Mouse (Mus musculus) 3134 (cell line): ENCODE data around the gene Lipa.
A peak's percentile ranks its signal among the peaks of the same experiment; 100 is the strongest.

Experiments
- DNase-seq: peaks from one replicate; pipeline ENCODE4 v3.0.0-alpha.2; 2011; ENCODE audit warnings: low spot score; ENCODE audit not compliant: insufficient read length; ENCODE audit errors: extremely low read depth

Gene Lipa

DNA sequence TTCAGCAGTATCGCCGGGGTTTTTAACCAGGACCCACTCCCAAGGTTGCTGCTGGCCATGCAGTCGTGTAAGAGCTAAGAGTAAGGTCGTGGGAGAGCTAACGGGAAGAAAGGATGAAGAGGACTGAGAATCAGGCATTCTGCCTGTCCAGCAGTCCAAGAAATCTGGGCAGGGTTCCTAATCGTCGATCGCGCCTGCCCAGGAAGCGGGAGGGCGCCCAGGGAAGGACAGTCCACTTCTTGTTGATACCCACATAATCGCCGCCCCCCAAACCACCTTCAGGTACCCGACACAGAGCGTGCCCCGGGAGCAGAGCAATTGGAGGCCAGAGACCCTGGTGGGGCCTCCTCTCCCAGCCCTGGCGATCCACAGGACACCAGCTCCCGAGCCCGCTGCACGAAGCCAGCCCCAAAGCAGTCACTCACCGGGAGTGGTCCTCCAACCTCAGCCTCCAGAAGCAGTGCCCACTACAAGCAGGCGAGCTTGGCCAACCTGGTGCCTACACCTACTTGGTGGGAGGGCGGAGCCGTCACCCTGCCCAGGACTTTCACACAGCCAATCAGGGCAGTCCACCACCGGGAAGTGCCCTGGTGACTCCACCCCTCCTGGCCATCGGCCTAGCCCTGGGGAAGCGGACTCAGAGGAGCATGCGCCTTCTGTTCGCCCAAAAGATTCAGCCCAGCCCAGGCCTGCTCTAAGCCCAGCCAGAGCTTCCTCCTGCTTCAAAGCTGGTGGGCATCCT lies at the start of gene Lipa:
TSS of gene Lipa (minus strand) at position 534 of the 742 bp plus-strand sequence.
- DNase-seq: peak; percentile 90

DNA sequence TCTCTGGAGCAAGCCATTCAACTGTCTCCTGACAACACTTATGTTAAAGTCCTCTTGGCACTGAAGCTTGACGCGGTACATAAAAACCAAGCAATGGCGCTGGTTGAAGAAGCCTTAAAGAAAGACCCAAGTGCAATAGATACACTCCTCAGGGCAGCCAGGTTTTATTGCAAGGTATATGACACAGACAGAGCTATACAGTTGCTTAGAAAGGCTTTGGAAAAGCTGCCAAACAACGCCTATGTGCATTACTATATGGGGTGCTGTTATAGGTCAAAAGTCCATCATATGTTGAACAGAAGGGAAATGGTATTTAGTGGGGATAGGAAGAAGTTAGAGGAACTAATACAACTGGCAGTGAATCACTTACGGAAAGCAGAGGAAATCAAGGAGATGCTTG lies 46.4 kb upstream of the Lipa start:
- DNase-seq: no peak

DNA sequence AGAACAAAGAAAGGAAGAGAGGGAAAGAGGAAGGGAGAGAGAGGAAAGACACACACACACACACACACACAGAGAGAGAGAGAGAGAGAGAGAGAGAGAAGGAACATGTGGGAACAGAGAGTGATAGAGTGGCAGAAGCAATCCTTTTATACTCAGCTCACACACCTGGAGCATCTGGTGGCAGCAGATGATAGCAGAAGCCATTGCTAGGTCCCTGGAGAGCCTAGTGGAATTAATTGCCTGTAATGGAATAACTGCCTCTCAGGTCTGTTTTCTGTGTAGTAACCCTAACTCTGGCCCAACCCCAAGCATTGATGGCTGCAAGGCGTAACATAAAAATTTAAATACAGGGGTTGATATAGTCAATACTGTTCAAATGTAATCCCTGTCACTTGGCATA lies 43.8 kb upstream of the Lipa start:
- DNase-seq: no peak

DNA sequence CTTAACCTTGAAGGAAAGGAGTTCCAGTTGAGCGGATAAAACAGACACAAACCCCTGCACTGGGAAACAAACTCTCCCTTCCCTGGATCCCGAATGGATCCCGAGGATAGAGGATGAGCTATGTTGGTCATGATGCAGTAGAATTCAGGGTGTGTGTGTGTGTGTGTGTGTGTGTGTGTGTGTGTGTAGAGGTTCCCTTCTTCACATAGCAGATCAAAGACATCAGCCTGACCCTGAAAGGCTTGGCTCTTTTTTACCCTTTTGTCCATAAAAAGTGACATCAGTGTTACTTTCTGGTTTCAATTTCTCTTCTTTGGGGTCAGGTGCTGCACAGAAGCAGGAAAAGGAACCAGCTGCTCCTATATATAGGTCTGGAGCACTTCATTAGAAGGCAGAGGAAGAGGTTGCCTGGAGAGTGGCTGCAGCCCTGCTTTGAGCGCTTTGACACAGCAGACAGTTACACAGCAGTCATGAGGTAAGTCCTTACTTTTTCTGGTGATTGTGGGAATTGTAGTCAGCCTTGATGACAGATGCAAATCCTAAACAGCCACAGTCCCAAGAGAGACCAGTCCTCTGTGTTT lies 42.7 kb upstream of the Lipa start:
- no peak for DNase-seq

DNA sequence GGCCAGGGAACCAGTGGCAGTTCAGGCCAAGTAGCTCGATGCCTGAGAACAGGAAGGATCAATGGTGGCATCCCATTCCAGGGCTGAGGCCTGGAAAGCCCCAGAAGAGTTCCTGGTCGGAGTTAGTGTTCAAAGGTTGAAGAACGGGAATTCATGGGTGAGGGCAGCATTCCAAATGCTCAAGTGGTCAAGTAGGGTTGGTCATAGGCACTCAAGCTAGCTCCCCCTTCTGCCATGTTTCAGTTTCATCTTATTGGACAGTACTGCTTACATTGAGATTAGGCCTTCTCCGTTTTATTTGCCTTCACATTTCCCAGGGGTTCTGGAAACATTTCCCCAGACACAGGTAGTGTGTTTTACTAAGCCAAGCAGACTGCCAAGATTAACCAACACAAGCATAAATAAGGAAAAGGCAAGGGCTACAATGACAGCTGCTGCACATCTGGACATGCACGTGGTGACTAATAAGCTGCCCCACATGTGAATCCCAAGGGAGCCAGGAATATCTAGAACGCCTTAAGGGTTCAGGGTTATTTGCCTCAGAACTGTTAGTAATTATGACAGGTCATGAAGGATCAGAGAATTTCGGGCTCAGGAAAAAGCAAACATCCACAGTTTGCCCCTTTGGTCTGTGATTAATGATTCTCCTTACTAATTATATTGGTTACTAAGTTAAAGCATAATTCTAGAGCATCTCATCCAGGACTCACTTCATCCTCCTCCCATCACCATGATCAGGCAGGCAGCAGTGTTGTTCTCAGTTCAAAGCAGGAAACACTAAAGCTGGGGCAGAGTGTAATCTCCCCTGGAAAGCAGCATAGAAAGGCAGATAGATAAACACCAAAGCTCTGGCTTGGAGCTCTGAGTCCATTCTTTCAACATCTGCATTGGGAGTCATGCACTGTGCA lies 42.0 kb upstream of the Lipa start:
- DNase-seq: peak; percentile 14

DNA sequence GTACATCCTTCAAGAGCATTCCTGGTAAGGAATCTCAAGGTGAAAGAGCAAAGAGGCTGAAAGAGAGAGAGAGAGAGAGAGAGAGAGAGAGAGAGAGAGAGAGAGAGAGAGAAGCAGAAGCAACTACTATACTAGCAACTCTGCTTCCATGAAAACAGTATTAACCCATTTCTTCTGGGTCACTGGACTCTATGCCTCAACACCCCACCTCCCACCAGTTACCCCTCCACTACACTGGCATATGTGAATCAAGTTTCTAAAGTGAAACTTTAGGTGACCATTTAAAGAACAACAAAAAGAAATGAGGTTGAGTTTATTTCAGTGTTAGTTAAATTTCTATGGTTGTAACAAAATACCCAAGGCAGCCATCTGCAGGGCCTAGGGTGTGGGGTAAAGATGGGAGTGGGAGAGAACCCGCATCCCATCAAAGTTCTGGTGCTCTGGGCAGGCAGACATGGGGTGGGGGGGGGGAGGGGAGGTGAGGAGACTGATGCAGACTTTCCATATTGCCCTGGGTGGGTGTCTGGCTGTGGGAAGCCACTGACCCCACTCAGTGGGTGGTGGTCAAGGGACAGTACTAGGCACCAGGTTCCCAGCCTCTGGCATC lies 39.0 kb upstream of the Lipa start:
- no peak for DNase-seq

DNA sequence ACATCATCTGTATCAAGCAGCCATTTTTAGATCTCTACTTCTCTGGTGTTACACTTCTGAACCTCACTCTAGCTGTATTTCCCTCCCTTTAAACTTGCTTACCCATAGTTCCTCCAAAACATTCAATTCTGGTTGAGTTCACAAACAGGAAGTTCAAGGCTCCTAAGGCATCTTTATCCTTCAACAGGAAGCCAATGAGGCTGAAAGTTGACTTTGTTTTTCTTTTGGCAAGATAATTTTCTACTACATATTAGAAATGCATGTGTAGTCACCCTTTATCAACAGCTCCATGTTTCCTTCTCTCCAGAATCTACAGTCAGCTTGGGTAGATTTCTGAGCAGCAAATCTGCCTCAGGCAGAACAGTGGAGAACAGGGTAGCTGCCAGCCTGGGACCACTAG lies 35.3 kb upstream of the Lipa start:
- no peak for DNase-seq

DNA sequence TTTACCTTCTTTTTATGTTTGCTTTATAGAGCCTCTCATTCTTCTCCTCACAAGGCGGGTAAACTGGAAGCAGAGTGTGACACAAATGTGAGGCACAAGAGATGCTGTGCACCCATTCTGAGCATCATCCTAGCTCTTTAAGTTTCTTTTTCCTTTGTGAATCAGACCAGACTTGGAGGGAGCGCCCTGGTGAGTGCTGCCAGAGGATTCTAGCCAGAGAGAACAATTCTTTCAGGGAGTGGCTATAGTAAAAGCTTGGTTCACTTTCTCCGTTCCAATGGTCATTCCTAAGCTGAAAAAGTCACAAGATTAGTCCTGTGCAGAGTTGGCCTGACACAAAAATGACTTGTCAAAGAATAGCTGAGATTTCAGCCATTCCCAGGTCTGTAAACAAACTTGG lies 29.3 kb upstream of the Lipa start:
- no peak for DNase-seq

DNA sequence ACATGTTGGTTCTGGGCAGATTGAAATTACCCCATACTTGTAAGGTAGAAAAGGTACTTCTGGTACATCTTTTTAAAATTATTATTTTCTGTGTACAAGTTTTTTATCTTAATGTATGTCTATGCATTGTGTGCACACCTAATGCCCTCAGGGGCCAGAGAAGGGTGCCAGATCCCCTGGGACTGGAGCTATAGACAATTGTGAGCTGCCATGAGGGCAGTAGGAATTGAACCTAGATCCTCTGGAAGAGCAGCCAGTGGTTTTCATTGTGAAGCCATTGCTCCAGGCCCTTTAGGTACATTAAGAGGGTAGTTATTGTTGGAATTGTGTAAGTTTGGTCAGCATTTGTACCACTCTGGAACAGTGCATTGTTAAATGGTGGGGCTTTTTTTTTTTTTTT lies 26.8 kb upstream of the Lipa start:
- no peak for DNase-seq

DNA sequence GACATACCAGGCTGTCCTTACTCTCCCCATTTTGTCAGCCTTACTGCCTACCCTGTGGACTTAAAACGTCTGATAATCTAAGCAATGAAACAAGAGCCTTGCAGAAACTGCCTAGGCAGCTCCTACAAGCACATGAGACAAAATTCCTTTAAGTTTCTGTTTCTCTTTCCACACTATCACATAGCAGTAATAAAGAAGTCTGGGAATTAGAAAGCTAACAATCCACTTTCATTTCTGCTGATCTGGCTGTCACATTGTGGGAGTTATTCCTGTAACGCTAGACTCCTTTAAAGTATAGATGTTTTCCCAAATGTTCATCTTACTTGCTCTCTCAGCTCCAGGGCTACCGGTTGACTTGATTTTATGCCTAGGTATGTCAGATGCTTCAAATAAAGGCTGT lies 26.2 kb upstream of the Lipa start:
- no peak for DNase-seq

DNA sequence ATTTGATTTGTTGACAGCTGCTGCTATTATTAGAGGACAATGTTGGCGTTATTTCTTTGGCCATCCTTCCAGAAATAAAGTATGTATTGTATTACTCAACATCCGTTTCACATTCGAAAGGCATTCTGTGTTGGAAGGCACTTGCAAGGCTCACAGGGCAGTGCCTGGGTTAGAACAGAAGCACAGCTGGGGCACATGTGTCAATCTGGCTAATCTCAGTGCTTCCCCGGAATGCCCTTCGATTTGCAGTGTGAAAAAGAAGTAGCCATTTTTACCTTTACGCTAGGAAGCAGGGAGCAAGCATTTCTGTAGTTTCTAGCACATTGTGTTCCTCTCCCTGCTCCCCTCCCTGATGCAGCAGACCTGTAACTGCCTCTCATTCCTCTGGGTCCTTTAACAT lies 25.7 kb upstream of the Lipa start:
- DNase-seq: peak; percentile 52

DNA sequence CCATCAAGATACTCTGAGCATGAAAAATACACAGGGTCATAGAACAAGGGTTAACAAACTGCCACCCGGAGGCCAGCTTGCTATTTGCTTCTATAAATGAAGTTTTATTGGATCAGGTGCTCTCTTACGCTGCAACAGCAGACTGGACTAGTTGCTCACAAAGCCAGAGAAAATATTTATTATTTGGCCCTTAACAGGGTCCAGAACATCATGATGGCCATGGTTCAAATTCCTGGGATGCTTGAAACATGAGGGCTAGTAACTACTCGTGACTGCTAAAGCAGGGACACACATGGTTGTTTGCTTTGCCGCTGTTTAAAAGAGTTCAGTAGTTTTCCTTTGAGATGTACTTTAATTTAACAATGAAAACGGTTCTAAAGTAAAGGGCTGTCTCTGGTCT lies 24.7 kb upstream of the Lipa start:
- DNase-seq: peak; percentile 43

DNA sequence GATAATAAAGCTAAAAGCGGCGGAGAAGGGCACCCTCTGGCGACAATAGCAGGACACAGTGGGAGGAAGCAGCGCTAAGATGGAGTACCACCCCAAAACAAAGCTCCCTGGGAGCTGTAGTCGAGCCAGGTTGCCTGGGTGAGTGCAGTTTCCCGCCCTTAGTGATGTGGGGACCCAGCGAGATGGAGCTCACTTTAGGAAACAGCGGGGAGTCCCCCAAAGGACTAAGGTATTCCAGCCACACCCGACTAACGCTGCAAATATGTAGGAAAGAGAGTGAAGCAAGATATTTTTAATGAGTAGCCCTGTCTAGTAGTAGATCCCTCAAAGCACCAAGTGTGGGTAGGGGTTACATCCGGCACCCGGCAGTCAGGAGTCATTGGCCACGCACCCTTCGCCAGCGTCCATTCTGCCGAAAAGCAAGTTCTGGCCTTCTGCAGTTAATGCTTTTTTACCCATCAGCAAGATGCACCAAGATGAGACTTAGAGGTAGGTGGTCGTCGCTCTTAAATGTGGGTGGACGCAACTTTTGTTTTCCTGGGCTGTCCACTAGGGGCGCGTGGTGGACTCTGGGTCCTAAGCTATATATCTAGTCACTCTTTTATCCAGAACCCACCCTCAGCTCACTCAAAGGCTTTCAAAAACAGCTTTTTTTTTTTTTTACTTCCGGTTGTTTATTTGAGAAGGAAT lies 23.4 kb upstream of the Lipa start, which contains the start of gene Ifit2:
TSS of gene Ifit2 (plus strand) at position 161 of the 690 bp plus-strand sequence.
- DNase-seq: peak; percentile 62

DNA sequence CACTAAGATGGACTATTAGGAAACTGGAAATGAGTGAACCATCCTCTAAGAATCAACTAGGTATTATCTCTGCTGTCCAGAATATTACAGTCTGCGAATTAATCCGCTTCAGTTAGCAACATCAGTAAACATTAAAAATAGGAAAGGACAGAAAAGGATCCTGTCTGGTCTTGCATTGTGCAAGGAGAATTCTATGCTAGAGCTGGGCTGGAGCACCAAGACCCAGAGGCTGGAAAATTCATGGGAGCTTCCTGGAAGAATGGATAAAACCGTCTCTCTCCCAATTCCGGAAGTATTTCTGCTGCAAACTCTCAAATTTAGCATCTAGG lies 22.9 kb upstream of the Lipa start:
- DNase-seq: no peak

DNA sequence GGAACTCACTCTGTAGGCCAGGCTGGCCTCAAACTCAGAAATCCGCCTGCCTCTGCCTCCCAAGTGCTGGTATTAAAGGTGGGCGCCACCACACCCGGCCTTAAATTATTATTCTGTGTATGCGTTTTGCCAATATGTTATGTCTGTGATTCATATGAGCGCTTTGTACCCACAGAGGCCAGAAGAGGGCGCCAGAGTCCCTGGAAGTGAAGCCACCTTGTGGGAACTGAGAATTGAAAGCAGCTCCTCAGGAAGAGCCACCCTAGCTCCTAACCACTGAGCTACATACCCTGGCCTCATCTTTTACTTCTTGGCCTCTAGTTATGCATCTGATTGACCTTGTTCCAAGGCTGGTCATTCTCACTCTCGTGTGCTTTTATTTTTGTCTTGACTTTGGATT lies 20.7 kb upstream of the Lipa start:
- DNase-seq: peak; percentile 45

DNA sequence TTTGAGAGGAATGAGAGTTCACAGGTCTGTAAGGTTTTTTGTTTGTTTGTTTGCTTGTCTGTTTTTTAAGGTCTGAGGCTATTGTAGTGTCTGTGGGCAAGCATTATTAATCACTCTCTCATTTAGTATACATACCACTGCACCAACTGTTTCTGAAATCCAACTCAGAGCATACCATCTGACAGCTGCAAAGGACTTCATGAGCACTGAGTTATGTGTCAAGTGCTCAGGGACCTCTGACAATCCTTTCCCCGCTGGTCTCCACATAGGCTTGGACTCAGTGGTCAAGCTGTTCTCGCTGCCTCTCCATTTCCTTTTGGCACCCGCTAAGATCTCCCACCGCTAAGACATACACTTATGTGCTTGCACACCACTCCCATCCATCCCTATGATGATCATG lies 18.9 kb upstream of the Lipa start:
- DNase-seq: no peak

DNA sequence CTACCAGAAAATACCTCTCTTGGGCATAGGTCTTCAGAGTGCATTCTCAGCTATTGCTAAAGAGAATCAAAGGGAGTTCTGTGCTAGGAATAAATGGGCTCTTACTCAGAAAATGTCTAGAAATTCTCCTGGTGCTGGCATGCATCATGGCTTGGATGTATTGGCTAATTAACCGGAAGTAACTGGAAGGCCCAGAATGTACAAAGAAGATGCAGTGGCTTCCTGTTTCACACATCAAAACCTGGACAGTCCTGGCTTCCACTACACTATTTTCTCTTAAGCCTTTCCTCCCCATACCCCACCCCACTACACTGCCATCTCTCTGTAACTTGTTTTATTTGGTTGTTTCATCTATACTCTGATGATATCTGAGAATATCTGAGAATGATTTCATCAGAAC lies 12.1 kb upstream of the Lipa start:
- no peak for DNase-seq

DNA sequence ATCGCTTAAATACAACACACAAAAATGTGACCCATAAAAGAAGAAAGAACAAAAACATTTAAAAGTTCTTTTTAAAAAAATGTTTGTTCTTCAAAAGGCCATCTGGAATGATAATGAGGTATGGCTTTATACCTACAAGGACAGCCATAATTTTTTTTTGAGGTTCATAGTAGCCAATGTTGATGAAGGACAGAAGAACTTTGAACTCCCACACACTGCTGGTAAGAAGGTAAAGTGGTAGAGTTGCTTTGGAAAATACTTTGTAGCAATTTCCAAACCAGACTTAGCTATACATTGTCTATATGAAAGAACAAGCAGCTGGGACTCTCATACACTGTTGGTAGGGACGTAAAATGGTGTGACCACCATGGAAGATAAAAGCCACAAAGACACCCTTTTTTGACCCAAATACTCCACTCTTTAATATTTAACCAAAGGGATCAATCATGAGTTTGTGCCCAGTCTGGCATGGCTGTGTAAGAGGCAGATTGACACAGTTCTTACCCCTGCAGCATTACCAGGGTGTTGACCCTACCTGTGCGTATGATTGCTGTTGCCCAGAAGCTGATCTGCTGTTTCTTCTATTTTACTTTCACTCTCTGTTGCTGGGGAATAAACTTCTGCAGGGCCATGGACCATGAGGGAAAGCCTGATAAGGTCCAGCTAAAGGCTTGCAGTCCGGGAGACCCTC lies 4.9 kb upstream of the Lipa start:
- DNase-seq: no peak

DNA sequence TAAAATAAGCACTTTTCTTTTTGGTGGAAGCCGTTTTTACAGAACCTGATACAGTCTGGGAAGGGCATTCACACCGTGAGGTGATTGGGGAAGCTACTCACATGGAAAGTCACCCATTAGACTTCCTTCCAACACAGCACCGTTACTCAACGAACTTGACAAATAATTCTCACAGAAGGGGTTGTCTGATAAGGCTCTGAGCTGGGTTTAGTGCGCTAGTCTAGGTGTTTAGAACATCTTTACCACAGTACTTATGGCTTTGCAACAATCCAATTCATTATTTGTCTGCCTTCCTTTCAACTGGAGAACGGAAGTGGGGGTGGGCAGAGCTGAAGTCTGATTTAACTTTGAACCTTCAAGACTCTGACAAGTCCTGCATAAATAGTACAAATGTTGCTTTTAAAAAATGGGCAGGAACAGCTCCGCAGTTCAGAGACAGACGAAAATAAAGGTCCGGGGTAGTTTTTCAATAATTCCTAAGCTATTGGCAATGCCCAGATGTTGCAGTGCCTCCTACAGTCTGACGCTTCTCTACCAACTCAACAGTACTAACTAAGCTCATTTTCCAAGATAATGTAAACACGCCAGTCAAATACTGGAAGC lies 852 bp downstream of the Lipa start:
- DNase-seq: no peak

DNA sequence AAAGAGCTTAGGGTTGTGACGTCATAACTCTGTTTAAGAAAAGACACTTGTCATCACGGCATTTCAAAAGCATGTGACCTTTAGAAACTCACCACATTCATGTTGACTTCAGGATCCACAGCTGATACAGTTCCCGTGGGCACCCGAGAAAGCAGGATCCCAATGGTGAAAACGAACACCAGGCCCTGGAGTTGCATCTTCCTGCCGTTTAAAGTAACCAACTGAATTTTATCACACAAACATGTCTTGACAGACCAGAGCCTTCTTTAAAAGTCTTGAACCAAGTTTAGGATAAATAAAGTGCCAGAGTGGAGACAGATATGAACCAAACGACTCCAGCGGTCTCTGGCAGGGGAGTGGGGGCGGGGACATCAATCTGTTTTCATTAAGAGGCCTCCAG lies 2.6 kb downstream of the Lipa start:
- no peak for DNase-seq
